Mouse (Mus musculus) lung, postnatal 0 days (tissue): ENCODE measurements around the gene Gm11037.

Experiments
- CTCF ChIP-seq: IDR thresholded peaks from 2 replicates; pipeline ENCODE4 v1.5.1; 2016; ENCODE audit warnings: antibody characterized with exemption, mild to moderate bottlenecking
- EP300 ChIP-seq: IDR thresholded peaks from 2 replicates; pipeline ENCODE4 v1.6.1; 2016; ENCODE audit warnings: antibody characterized with exemption, mild to moderate bottlenecking, control low read depth

DNA sequence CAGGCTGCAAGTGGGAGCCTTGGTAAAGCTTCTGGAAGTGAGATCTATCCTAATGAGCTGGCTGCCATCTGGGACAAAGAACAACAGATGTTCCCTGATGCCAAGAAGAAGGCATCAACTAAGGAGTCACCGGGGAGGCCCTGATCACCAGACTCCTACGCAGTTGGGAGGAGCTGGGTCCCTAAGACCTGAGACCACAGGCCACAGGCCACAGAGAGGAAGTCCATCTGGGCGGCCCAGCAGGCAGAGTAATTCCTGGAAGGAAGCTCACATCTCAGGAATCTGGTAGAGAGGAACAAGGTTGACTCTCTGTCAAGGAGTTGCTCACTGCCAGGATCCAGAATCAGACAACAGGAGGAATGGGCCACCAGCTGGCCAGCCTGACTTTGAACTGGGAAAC lies 9.1 kb upstream of the Gm11037 start:
- peak; percentile 39; the same call in 1 of the 2 replicates for TF ChIP-seq EP300
- no peak for TF ChIP-seq CTCF
